Mouse (Mus musculus): ENCODE measurements around the gene Fndc8. TPM values are rescaled to one million over a fixed set of nuclear protein-coding genes. Genes with fewer than 3 reads are reported as not detected.

Fndc8 gene
- polyA plus RNA-seq (2015; fragmentation: Illumina TruSeq; extraction: RNeasy Lipid Tissue Mini Kit (QIAGEN cat#74804); ENCODE audit: low read depth, low replicate concordance): not detected

GRCm38 (mm10) chr11:82891936-82892335, at the start of gene Fndc8:
Gene Fndc8, plus strand, starts transcription at chr11:82892124.

DNA sequence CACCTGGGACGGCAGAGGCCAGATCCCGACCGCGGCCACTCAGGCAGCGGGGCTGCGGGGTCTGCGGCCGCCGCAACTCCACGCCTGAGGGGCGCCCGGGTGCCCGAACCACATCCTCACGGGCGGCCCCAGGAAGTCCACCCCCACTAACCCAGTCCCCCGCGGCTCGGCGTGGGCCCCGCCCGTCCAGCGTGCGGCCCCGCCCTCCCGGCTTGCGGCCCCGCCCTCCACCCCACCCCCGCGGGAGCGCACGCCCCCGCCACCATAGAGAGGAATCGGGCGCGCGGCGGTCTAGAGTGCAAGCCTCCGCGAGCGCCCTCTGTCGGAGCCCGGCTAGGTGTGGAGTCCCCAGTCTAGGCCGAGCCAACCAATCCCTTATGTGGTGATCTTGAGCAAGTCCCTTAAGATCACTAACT, 20.9 kb upstream of the Fndc8 start, which contains the start of gene Rffl:
Gene Rffl (minus strand): TSS at position 180 of the 416 bp plus-strand sequence.

GRCm38 (mm10) chr11:82890342-82890762, 1.6 kb upstream of the Fndc8 start, which contains the start of gene Rad51d:
Gene Rad51d, minus strand, starts transcription at chr11:82890614.

DNA sequence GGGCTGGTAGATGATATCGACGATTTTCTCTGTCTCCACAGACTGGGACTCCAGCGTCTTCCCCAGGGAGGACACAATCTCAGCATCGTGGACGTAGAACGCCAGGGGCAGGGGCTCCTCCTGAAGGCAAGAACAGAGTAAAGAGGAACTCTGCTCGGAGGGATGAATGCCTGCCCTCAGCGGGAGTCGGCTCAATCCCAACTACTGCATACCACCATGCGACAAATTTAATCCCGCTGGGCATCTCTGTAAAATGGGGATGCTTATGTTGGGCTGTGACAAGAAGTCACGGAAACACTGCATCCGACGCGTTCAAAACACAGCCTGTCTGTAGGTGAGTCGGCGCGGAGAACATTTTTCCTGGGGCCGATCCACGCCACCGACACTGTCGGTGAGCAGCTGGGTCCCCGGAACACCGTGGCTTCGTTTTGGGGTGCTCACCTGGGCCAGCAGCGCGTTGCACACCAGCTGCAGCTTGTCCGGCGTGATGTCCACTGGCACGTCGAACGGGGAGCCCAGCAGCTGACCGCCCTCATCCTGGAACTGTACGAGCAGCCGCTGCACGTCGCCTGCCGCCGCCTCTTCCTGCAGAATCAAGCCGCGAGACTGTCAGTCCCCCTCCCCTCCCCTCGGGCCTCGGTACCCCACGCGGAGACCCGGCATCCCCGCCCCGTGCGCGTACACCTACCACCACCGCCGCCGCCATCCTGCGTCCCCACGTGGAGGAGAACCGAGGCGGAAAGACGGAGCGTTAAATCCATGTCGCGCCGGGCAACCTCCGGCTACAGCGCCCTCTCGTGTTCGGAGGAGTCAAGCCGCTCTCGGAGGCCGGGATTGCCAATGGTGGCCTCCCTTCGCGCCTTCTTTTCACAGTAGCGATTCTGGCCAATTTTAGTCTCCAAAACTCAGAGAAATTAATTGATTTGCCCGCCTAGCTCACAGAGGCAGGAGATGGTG, 16.0 kb downstream of the Fndc8 start, which contains the start of gene Nle1:
Gene Nle1 (minus strand): TSS at position 761 of the 957 bp plus-strand sequence.

GRCm38 (mm10) chr11:82910250-82910649, 18.3 kb downstream of the Fndc8 start, which contains the start of gene Unc45b:
Gene Unc45b, plus strand, starts transcription at chr11:82910550.

Other genes with a start within 250 kb of the Fndc8 start
- 0.25 TPM for gene Cct6b, start 127.8 kb upstream of the Fndc8 start, polyA plus RNA-seq (2015; fragmentation: Illumina TruSeq; extraction: RNeasy Lipid Tissue Mini Kit (QIAGEN cat#74804); ENCODE audit: low read depth, low replicate concordance)
- gene Zfp830, start 127.8 kb upstream of the Fndc8 start, polyA plus RNA-seq (2015; fragmentation: Illumina TruSeq; extraction: RNeasy Lipid Tissue Mini Kit (QIAGEN cat#74804); ENCODE audit: low read depth, low replicate concordance): 11.9 TPM
- gene Lig3, start 111.0 kb upstream of the Fndc8 start, polyA plus RNA-seq (2015; fragmentation: Illumina TruSeq; extraction: RNeasy Lipid Tissue Mini Kit (QIAGEN cat#74804); ENCODE audit: low read depth, low replicate concordance): 23.9 TPM
- 14.3 TPM for gene Rffl, start 20.9 kb upstream of the Fndc8 start, polyA plus RNA-seq (2015; fragmentation: Illumina TruSeq; extraction: RNeasy Lipid Tissue Mini Kit (QIAGEN cat#74804); ENCODE audit: low read depth, low replicate concordance)
- 19.3 TPM for gene Rad51d, start 1.5 kb upstream of the Fndc8 start, polyA plus RNA-seq (2015; fragmentation: Illumina TruSeq; extraction: RNeasy Lipid Tissue Mini Kit (QIAGEN cat#74804); ENCODE audit: low read depth, low replicate concordance)
- gene Nle1, start 16.3 kb downstream of the Fndc8 start, polyA plus RNA-seq (2015; fragmentation: Illumina TruSeq; extraction: RNeasy Lipid Tissue Mini Kit (QIAGEN cat#74804); ENCODE audit: low read depth, low replicate concordance): 21.1 TPM
- gene Unc45b, start 18.4 kb downstream of the Fndc8 start, polyA plus RNA-seq (2015; fragmentation: Illumina TruSeq; extraction: RNeasy Lipid Tissue Mini Kit (QIAGEN cat#74804); ENCODE audit: low read depth, low replicate concordance): 2.9 TPM
- gene Slfn5, start 59.2 kb downstream of the Fndc8 start, polyA plus RNA-seq (2015; fragmentation: Illumina TruSeq; extraction: RNeasy Lipid Tissue Mini Kit (QIAGEN cat#74804); ENCODE audit: low read depth, low replicate concordance): 3.8 TPM
- gene Slfn9, start 99.7 kb downstream of the Fndc8 start, polyA plus RNA-seq (2015; fragmentation: Illumina TruSeq; extraction: RNeasy Lipid Tissue Mini Kit (QIAGEN cat#74804); ENCODE audit: low read depth, low replicate concordance): 0.28 TPM
- gene Slfn8, start 128.7 kb downstream of the Fndc8 start, polyA plus RNA-seq (2015; fragmentation: Illumina TruSeq; extraction: RNeasy Lipid Tissue Mini Kit (QIAGEN cat#74804); ENCODE audit: low read depth, low replicate concordance): 0.48 TPM
- 3.9 TPM for gene Slfn2, start 173.0 kb downstream of the Fndc8 start, polyA plus RNA-seq (2015; fragmentation: Illumina TruSeq; extraction: RNeasy Lipid Tissue Mini Kit (QIAGEN cat#74804); ENCODE audit: low read depth, low replicate concordance)
- not detected for gene Slfn1, start 224.7 kb downstream of the Fndc8 start, polyA plus RNA-seq (2015; fragmentation: Illumina TruSeq; extraction: RNeasy Lipid Tissue Mini Kit (QIAGEN cat#74804); ENCODE audit: low read depth, low replicate concordance)